Mouse (Mus musculus): Measurements from ENCODE around the gene Tmtc4. TPM values are rescaled to one million over a fixed set of nuclear protein-coding genes. Genes with fewer than 3 reads are reported as not detected.

Tmtc4 gene
- total and polyA plus RNA-seq, 3 experiments = 5.7 to 10.2 (median 7.3) TPM

GRCm38 (mm10) chr14:122896106-122896505 is 87.7 kb downstream of the Tmtc4 start:
- WGBS = 91% methylated on average over 1 of the region's 1 CpGs
- no peak for DNase-seq
- intact Hi-C loops (cut with DNase I) = no loop called here
- no peaks in the 10 kb centered on the region for H3K79me2 ChIP-seq (replicated peaks; ENCODE audit: control insufficient read depth, insufficient read depth, low read length)
- H3K4me3 ChIP-seq = no peak overlapping the region
- H3K27me3 ChIP-seq (ENCODE audit: control insufficient read depth, insufficient read depth, low read length) = no peaks in the 10 kb centered on the region
- H3K4me1 ChIP-seq (ENCODE audit: control insufficient read depth, insufficient read depth, low read length) = no peaks in the 10 kb centered on the region
- no peak overlapping the region for H3K27ac ChIP-seq
- H3K9ac ChIP-seq (ENCODE audit: low read depth, low read length) = no peak overlapping the region
- no peaks in the 10 kb centered on the region for H3K36me3 ChIP-seq (ENCODE audit: control insufficient read depth, insufficient read depth, low read length)
- TF ChIP-seq POLR2A (IDR thresholded peaks at IDR 0.05; ENCODE audit: insufficient read depth, low read depth, low read length) (no peak), CTCF (IDR thresholded peaks at IDR 0.05) (no peak), EP300 (IDR thresholded peaks at IDR 0.05; ENCODE audit: insufficient read depth, low read depth, low read length) (no peak)

- H3K4me1 ChIP-seq (ENCODE audit: control insufficient read depth, insufficient read depth, low read length) = peaks cover 1% of the 10 kb centered on the region; the same call in 1 of the 2 replicates
- TF ChIP-seq POLR2A (IDR thresholded peaks at IDR 0.05; ENCODE audit: insufficient read depth, low read depth, low read length) = no peak
- TF ChIP-seq CTCF (IDR thresholded peaks at IDR 0.05) = no peak
- no peak for TF ChIP-seq EP300 (IDR thresholded peaks at IDR 0.05; ENCODE audit: insufficient read depth, low read depth, low read length)
Measured at GRCm38 (mm10) chr14:122891470-122891968, 92.3 kb downstream of the Tmtc4 start.

GRCm38 (mm10) chr14:122888480-122888872 is 95.4 kb downstream of the Tmtc4 start:
- Histone ChIP-seq H3K27ac (no peak overlapping the region), H3K27me3 (ENCODE audit: control insufficient read depth, insufficient read depth, low read length) (no peaks in the 10 kb centered on the region), H3K4me3 (no peak overlapping the region), H3K36me3 (ENCODE audit: control insufficient read depth, insufficient read depth, low read length) (no peaks in the 10 kb centered on the region), H3K9ac (ENCODE audit: low read depth, low read length) (no peak overlapping the region), H3K79me2 (replicated peaks; ENCODE audit: control insufficient read depth, insufficient read depth, low read length) (no peaks in the 10 kb centered on the region), H3K4me1 (ENCODE audit: control insufficient read depth, insufficient read depth, low read length) (peaks cover 1% of the 10 kb centered on the region; the same call in 1 of the 2 replicates)
- TF ChIP-seq CTCF (IDR thresholded peaks at IDR 0.05) = no peak
- no peak for TF ChIP-seq POLR2A (IDR thresholded peaks at IDR 0.05; ENCODE audit: insufficient read depth, low read depth, low read length)
- no peak for TF ChIP-seq EP300 (IDR thresholded peaks at IDR 0.05; ENCODE audit: insufficient read depth, low read depth, low read length)
- WGBS = 67% methylated on average over 1 of the region's 1 CpGs
- intact Hi-C loops (cut with DNase I) = no loop called here
- DNase-seq = no peak

More at GRCm38 (mm10) chr14:122891470-122891968, 92.3 kb downstream of the Tmtc4 start:
- no peak for DNase-seq
- H3K4me3 ChIP-seq = no peak overlapping the region
- H3K27me3 ChIP-seq (ENCODE audit: control insufficient read depth, insufficient read depth, low read length) = no peaks in the 10 kb centered on the region
- 92% methylated on average over 12 of the region's 12 CpGs for WGBS
- H3K9ac ChIP-seq (ENCODE audit: low read depth, low read length) = no peak overlapping the region
- H3K27ac ChIP-seq = no peak overlapping the region
- H3K36me3 ChIP-seq (ENCODE audit: control insufficient read depth, insufficient read depth, low read length) = no peaks in the 10 kb centered on the region
- intact Hi-C loops (cut with DNase I) = no loop called here
- no peaks in the 10 kb centered on the region for H3K79me2 ChIP-seq (replicated peaks; ENCODE audit: control insufficient read depth, insufficient read depth, low read length)

- WGBS = 78% methylated on average over 3 of the region's 3 CpGs
- no peak for DNase-seq
- Histone ChIP-seq H3K27me3 (ENCODE audit: control insufficient read depth, insufficient read depth, low read length) (no peaks in the 10 kb centered on the region), H3K4me1 (ENCODE audit: control insufficient read depth, insufficient read depth, low read length) (peaks cover 1% of the 10 kb centered on the region; the same call in 1 of the 2 replicates), H3K27ac (no peak overlapping the region), H3K79me2 (replicated peaks; ENCODE audit: control insufficient read depth, insufficient read depth, low read length) (no peaks in the 10 kb centered on the region), H3K9ac (ENCODE audit: low read depth, low read length) (no peak overlapping the region), H3K36me3 (ENCODE audit: control insufficient read depth, insufficient read depth, low read length) (no peaks in the 10 kb centered on the region), H3K4me3 (no peak overlapping the region)
- TF ChIP-seq EP300 (IDR thresholded peaks at IDR 0.05; ENCODE audit: insufficient read depth, low read depth, low read length) = no peak
- TF ChIP-seq POLR2A (IDR thresholded peaks at IDR 0.05; ENCODE audit: insufficient read depth, low read depth, low read length) = no peak
- no peak for TF ChIP-seq CTCF (IDR thresholded peaks at IDR 0.05)
- intact Hi-C loops (cut with DNase I) = no loop called here
Measured at GRCm38 (mm10) chr14:122887702-122888479, 95.9 kb downstream of the Tmtc4 start.

GRCm38 (mm10) chr14:122887278-122887677 is 96.6 kb downstream of the Tmtc4 start:
- whole genome bisulfite sequencing = 64% methylated on average over 1 of the region's 1 CpGs
- no peaks in the 10 kb centered on the region for H3K27me3 ChIP-seq (ENCODE audit: control insufficient read depth, insufficient read depth, low read length)
- intact Hi-C loops (cut with DNase I) = no loop called here
- peaks cover 1% of the 10 kb centered on the region; the same call in 1 of the 2 replicates for H3K4me1 ChIP-seq (ENCODE audit: control insufficient read depth, insufficient read depth, low read length)
- no peak for DNase-seq
- H3K79me2 ChIP-seq (replicated peaks; ENCODE audit: control insufficient read depth, insufficient read depth, low read length) = no peaks in the 10 kb centered on the region
- TF ChIP-seq EP300 (IDR thresholded peaks at IDR 0.05; ENCODE audit: insufficient read depth, low read depth, low read length) (no peak), CTCF (IDR thresholded peaks at IDR 0.05) (no peak), POLR2A (IDR thresholded peaks at IDR 0.05; ENCODE audit: insufficient read depth, low read depth, low read length) (no peak)
- no peak overlapping the region for H3K27ac ChIP-seq
- no peaks in the 10 kb centered on the region for H3K36me3 ChIP-seq (ENCODE audit: control insufficient read depth, insufficient read depth, low read length)
- H3K9ac ChIP-seq (ENCODE audit: low read depth, low read length) = no peak overlapping the region
- H3K4me3 ChIP-seq = no peak overlapping the region

- H3K4me3 ChIP-seq = no peak overlapping the region
- H3K27me3 ChIP-seq (ENCODE audit: control insufficient read depth, insufficient read depth, low read length) = no peaks in the 10 kb centered on the region
- H3K79me2 ChIP-seq (replicated peaks; ENCODE audit: control insufficient read depth, insufficient read depth, low read length) = no peaks in the 10 kb centered on the region
- H3K9ac ChIP-seq (ENCODE audit: low read depth, low read length) = no peak overlapping the region
- no peak overlapping the region for H3K27ac ChIP-seq
- intact Hi-C loops (cut with DNase I) = no loop called here
- peaks cover 1% of the 10 kb centered on the region; the same call in 1 of the 2 replicates for H3K4me1 ChIP-seq (ENCODE audit: control insufficient read depth, insufficient read depth, low read length)
- DNase-seq = peak in 1 of 2 experiments; percentile 16
- no peak for TF ChIP-seq EP300 (IDR thresholded peaks at IDR 0.05; ENCODE audit: insufficient read depth, low read depth, low read length)
- no peak for TF ChIP-seq POLR2A (IDR thresholded peaks at IDR 0.05; ENCODE audit: insufficient read depth, low read depth, low read length)
- no peak for TF ChIP-seq CTCF (IDR thresholded peaks at IDR 0.05)
- H3K36me3 ChIP-seq (ENCODE audit: control insufficient read depth, insufficient read depth, low read length) = no peaks in the 10 kb centered on the region
- 56% methylated on average over 7 of the region's 7 CpGs for WGBS
Measured at GRCm38 (mm10) chr14:122885893-122886292, 97.9 kb downstream of the Tmtc4 start.

Data from heart, adult 2 months (tissue).